Mouse (Mus musculus): ENCODE data around the gene 1700020A23Rik. TPM values are rescaled to one million over a fixed set of nuclear protein-coding genes. Genes with fewer than 3 reads are reported as not detected.

Gene 1700020A23Rik
- total and polyA plus RNA-seq, 3 experiments = not detected

- peaks cover 4 to 6% of the 10 kb centered on the region in 2 experiments; a peak in 3 of 4 replicates for H3K4me1 ChIP-seq (ENCODE audit: control insufficient read depth in 1 of 2, insufficient read depth in 2 of 2, low read length in 2 of 2)
- H3K9me3 ChIP-seq (replicated peaks; ENCODE audit: insufficient read depth, low read length) = no peaks in the 10 kb centered on the region
- peaks cover 0 to 11% of the 10 kb centered on the region in 2 experiments; a peak in 2 of 4 replicates for H3K27me3 ChIP-seq (ENCODE audit: control insufficient read depth in 1 of 2, insufficient read depth in 2 of 2, low read length in 2 of 2)
- no peak overlapping the region for H3K27ac ChIP-seq (ENCODE audit: control insufficient read depth, low read depth, low read length)
- TF ChIP-seq CTCF (IDR thresholded peaks at IDR 0.05 in 2 of 3, conservative IDR thresholded peaks at IDR 0.05 in 1 of 3; ENCODE audit: control insufficient read depth in 1 of 3, insufficient read depth in 1 of 3, low read depth in 2 of 3, low read length in 3 of 3, poor library complexity in 1 of 3, severe bottlenecking in 1 of 3) = no peak
- TF ChIP-seq MYB (IDR thresholded peaks at IDR 0.05; ENCODE audit: low read depth, low read length) = no peak
- TF ChIP-seq JUND (IDR thresholded peaks at IDR 0.05; ENCODE audit: low read depth, low read length) = no peak
- TF ChIP-seq USF2 (IDR thresholded peaks at IDR 0.05; ENCODE audit: borderline replicate concordance in 1 of 2, insufficient read depth in 1 of 2, low read depth in 1 of 2, low read length in 2 of 2) = no peak
- TF ChIP-seq ETS1 (IDR thresholded peaks at IDR 0.05; ENCODE audit: low read depth, low read length) = no peak
- no peak for TF ChIP-seq ELF1 (IDR thresholded peaks at IDR 0.05; ENCODE audit: low read depth, low read length)
- no peak for TF ChIP-seq TCF12 (IDR thresholded peaks at IDR 0.05; ENCODE audit: low read depth, low read length)
- H3K79me2 ChIP-seq (ENCODE audit: control insufficient read depth, insufficient read depth, low read length, poor library complexity) = no peaks in the 10 kb centered on the region
- no peak for DNase-seq (ENCODE audit: low read depth, low spot score)
- peaks cover 0 to 4% of the 10 kb centered on the region in 2 experiments; a peak in 2 of 4 replicates for H3K36me3 ChIP-seq (ENCODE audit: control insufficient read depth in 1 of 2, insufficient read depth in 2 of 2, low read length in 2 of 2)
- no peak overlapping the region for H3K9ac ChIP-seq (ENCODE audit: control insufficient read depth, low read depth, low read length, poor library complexity, severe bottlenecking)
- H3K4me3 ChIP-seq (ENCODE audit: control insufficient read depth in 1 of 2, insufficient read depth in 1 of 2, low read depth in 2 of 2, low read length in 2 of 2) = no peak overlapping the region
Measured at GRCm38 (mm10) chr2:130374951-130375350, 30.1 kb upstream of the 1700020A23Rik start.

DNA sequence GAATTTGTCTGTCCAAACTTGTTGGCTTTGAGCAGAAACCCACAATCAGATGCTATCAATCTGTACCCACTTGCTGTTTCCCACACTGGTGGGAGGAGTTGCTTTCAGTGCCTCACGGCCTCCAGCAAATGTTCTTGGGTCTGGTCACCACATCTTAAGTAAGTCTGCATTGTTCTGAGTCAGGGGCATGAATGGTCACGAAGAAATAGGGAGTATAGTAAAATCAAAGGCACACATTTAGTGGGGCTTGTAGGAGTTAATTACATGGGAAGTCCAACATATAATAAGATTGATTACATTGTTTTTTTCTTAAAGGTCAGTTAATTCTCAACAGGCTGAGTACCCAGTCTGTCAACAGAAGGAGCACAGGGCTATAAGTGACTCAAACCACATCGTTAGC, 21.9 kb upstream of the 1700020A23Rik start:
- no peak for DNase-seq (ENCODE audit: low read depth, low spot score)
- Histone ChIP-seq H3K27me3 (ENCODE audit: control insufficient read depth in 1 of 2, insufficient read depth in 2 of 2, low read length in 2 of 2) (peaks cover 6 to 17% of the 10 kb centered on the region in 2 experiments), H3K79me2 (ENCODE audit: control insufficient read depth, insufficient read depth, low read length, poor library complexity) (no peaks in the 10 kb centered on the region), H3K4me3 (ENCODE audit: control insufficient read depth in 1 of 2, insufficient read depth in 1 of 2, low read depth in 2 of 2, low read length in 2 of 2) (no peak overlapping the region), H3K36me3 (ENCODE audit: control insufficient read depth in 1 of 2, insufficient read depth in 2 of 2, low read length in 2 of 2) (no peaks in the 10 kb centered on the region), H3K4me1 (ENCODE audit: control insufficient read depth in 1 of 2, insufficient read depth in 2 of 2, low read length in 2 of 2) (no peaks in the 10 kb centered on the region), H3K9me3 (replicated peaks; ENCODE audit: insufficient read depth, low read length) (no peaks in the 10 kb centered on the region), H3K9ac (ENCODE audit: control insufficient read depth, low read depth, low read length, poor library complexity, severe bottlenecking) (no peak overlapping the region), H3K27ac (ENCODE audit: control insufficient read depth, low read depth, low read length) (no peak overlapping the region)
- TF ChIP-seq POLR2AphosphoS5 (IDR thresholded peaks at IDR 0.05; ENCODE audit: borderline replicate concordance, low read depth, low read length) (no peak), CTCF (IDR thresholded peaks at IDR 0.05 in 2 of 3, conservative IDR thresholded peaks at IDR 0.05 in 1 of 3; ENCODE audit: control insufficient read depth in 1 of 3, insufficient read depth in 1 of 3, low read depth in 2 of 3, low read length in 3 of 3, poor library complexity in 1 of 3, severe bottlenecking in 1 of 3) (no peak), JUND (IDR thresholded peaks at IDR 0.05; ENCODE audit: low read depth, low read length) (no peak), MAX (IDR thresholded peaks at IDR 0.05; ENCODE audit: low read length) (no peak), ELF1 (IDR thresholded peaks at IDR 0.05; ENCODE audit: low read depth, low read length) (no peak), RCOR1 (IDR thresholded peaks at IDR 0.05; ENCODE audit: low read depth, low read length) (no peak), MAFK (IDR thresholded peaks at IDR 0.05; ENCODE audit: borderline replicate concordance, low read depth, low read length) (no peak), MEF2A (IDR thresholded peaks at IDR 0.05; ENCODE audit: extremely low read depth, insufficient replicate concordance, low read depth, low read length, poor library complexity, severe bottlenecking) (no peak), CHD2 (IDR thresholded peaks at IDR 0.05; ENCODE audit: low read length) (no peak), USF1 (IDR thresholded peaks at IDR 0.05; ENCODE audit: low read depth, low read length) (no peak), POLR2AphosphoS2 (IDR thresholded peaks at IDR 0.05; ENCODE audit: low read length) (no peak), NRF1 (IDR thresholded peaks at IDR 0.05; ENCODE audit: insufficient read depth, low read depth, low read length, poor library complexity, severe bottlenecking) (no peak), MXI1 (IDR thresholded peaks at IDR 0.05; ENCODE audit: low read depth, low read length) (no peak), MYB (IDR thresholded peaks at IDR 0.05; ENCODE audit: low read depth, low read length) (no peak), HCFC1 (IDR thresholded peaks at IDR 0.05; ENCODE audit: low read depth, low read length) (no peak), CHD1 (IDR thresholded peaks at IDR 0.05; ENCODE audit: low read depth, low read length) (no peak), SIN3A (IDR thresholded peaks at IDR 0.05; ENCODE audit: low read length) (no peak)

All from MEL (cell line).